Mouse (Mus musculus) bone marrow, adult 2 months (tissue): ENCODE results near the gene Hoxa11.

Experiments used
- CTCF ChIP-seq: fragments of 200-500 bp; IDR thresholded peaks from 2 replicates; pipeline ENCODE4 v1.5.1; 2011; ENCODE audit warnings: low read length, control low read depth; ENCODE audit not compliant: control insufficient read depth, insufficient read depth
- POLR2A ChIP-seq: fragments of 200-500 bp; IDR thresholded peaks from 2 replicates; pipeline ENCODE4 v1.6.1; 2011; ENCODE audit warnings: low read depth, mild to moderate bottlenecking, control low read depth, low read length, borderline replicate concordance; ENCODE audit not compliant: control insufficient read depth

DNA sequence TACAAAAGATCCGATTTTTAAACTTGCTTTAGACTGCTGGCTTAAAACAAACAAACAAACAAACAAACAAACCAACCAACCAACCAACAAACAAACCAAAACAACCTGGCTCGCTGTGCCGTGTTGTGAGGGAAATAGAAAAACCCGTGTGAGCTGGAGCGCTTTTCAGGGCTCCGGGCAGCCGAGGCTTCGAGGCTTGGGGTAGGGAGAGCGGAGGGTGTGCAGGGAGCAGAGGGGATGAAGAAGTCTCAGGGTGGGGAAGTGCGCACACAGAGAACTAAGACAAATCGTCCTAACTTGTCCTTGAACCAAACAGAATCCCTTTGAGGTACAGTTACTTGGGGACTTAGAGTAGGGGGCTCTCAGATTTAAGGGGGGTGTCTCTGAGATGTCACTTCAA is 29.0 kb upstream of the Hoxa11 start:
- TF ChIP-seq POLR2A (no peak), CTCF (no peak)
